Mouse (Mus musculus) liver, embryonic 15.5 days (tissue): ENCODE measurements at regions not wholly inside any gene's neighbourhood (a gene's known extent, or its start where the extent isn't known, plus 50 kb on each side); places are given as distances from the start of the nearest gene placed in this dataset.

ENCODE experiments used
- ATAC-seq: fragments of 200-750 bp; cut with Nextera tagmentation; 2 replicates; pipeline ENCODE4 v1.8.0; 2017; ENCODE audit warnings: moderate number of reproducible peaks, mild to moderate bottlenecking, moderate library complexity; ENCODE audit not compliant: insufficient read depth
- H3K27ac ChIP-seq: fragments of 300-500 bp; sonication (generic); replicated peaks from 2 replicates; pipeline ENCODE4 v1.5.1; 2015; ENCODE audit warnings: mild to moderate bottlenecking, inconsistent platforms
- H3K27me3 ChIP-seq: fragments of 300-500 bp; sonication (generic); 2 replicates; pipeline ENCODE4 v1.6.1; 2015; ENCODE audit warnings: mild to moderate bottlenecking, inconsistent platforms
- H3K36me3 ChIP-seq: fragments of 300-500 bp; sonication (generic); replicated peaks from 2 replicates; pipeline ENCODE4 v1.6.1; 2015; ENCODE audit warnings: moderate library complexity, mild to moderate bottlenecking, inconsistent platforms
- H3K4me1 ChIP-seq: fragments of 300-500 bp; sonication (generic); replicated peaks from 2 replicates; pipeline ENCODE4 v1.6.1; 2015; ENCODE audit warnings: inconsistent platforms
- H3K4me2 ChIP-seq: fragments of 300-500 bp; sonication (generic); 2 replicates; pipeline ENCODE4 v1.6.1; 2015; ENCODE audit warnings: moderate library complexity, mild to moderate bottlenecking, inconsistent platforms
- H3K4me3 ChIP-seq: fragments of 300-500 bp; sonication (generic); replicated peaks from 2 replicates; pipeline ENCODE4 v1.5.1; 2015; ENCODE audit warnings: mild to moderate bottlenecking, inconsistent platforms
- H3K9ac ChIP-seq: fragments of 300-500 bp; sonication (generic); 2 replicates; pipeline ENCODE4 v1.6.1; 2015; ENCODE audit warnings: moderate library complexity, mild to moderate bottlenecking, inconsistent platforms
- H3K9me3 ChIP-seq: fragments of 300-500 bp; sonication (generic); replicated peaks from 2 replicates; pipeline ENCODE4 v1.6.1; 2016; ENCODE audit warnings: inconsistent platforms
- WGBS: fragments of 180-500 bp; shearing (Covaris S2); methylation state at CpG from one replicate; pipeline ENCODE4 v1.1.7; 2015; ENCODE audit warnings: mixed read lengths; ENCODE audit not compliant: insufficient replicate concordance; 5-methylcytosine and 5-hydroxymethylcytosine counted together

DNA sequence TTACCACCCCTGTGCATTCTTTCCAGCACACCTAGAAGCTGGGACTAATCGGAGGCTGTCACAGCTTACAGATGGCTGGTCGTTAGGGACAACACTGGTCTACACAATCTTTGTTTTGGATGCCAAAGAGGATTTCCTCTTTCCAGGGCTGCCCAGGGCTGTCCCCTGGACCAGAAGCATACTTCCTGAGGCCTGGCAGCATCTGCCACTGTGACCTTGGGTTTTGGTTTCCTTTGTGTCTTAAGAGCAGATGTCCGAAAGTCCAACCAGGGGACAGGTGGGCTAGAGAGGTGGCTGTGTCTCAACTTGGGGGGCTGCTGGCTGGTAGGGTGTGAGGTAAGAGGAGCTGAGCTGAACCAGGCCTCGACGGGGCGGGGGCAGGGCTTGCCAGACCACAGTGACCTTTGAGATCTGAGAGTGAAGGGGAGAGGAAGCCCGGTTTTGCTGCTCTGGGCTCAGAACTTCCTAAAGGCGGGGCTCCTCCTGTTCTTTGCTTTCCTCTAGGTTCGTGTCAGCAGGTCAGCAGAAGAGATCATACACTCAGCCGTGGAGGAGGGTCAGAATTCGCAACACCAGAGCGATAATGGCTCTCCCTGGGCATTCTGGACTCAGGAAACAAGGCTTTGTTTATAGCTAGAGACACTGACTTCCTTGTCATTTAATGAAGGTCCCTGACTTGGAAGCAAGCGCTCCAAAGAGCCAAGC, 64.2 kb upstream of the Elk3 start:
- Histone ChIP-seq H3K27ac (no peak overlapping the region), H3K4me2 (no peak overlapping the region), H3K9ac (no peak overlapping the region), H3K4me3 (no peak overlapping the region), H3K4me1 (peaks cover 11% of the 10 kb centered on the region), H3K36me3 (no peaks in the 10 kb centered on the region), H3K27me3 (no peaks in the 10 kb centered on the region; the same call in 1 of the 2 replicates), H3K9me3 (no peaks in the 10 kb centered on the region)
- 24% methylated on average over 13 of the region's 13 CpGs for WGBS
- ATAC-seq: peak; percentile 47; the same call in 1 of the 2 replicates

DNA sequence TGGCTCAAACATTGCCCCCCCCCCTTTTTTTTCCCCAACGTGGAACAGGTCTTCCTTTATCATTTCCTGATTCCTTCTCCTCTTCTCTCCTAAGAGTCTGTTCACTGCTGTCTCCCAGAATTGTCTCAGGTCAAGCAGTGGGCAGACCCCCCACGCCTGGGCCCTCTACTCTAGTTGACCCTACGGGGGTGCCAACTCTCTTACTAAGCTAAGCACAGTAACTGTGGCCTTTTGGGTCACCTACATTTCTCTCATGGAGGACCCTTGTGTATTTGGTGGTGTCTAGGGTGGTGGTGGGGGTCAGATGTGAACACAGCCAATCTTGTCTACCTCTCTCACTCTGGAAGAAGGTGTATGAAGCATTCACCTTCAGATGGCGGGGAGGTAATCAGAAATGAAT, 64.8 kb upstream of the Elk3 start:
- Histone ChIP-seq H3K4me1 (peaks cover 11% of the 10 kb centered on the region), H3K27ac (0 out of 2 replicates have a peak overlapping the region, but pooled peaks have one; percentile 29), H3K27me3 (no peaks in the 10 kb centered on the region), H3K4me3 (no peak overlapping the region), H3K36me3 (no peaks in the 10 kb centered on the region), H3K9ac (no peak overlapping the region), H3K4me2 (no peak overlapping the region), H3K9me3 (no peaks in the 10 kb centered on the region)
- 45% methylated on average over 4 of the region's 4 CpGs for WGBS
- ATAC-seq: no peak

DNA sequence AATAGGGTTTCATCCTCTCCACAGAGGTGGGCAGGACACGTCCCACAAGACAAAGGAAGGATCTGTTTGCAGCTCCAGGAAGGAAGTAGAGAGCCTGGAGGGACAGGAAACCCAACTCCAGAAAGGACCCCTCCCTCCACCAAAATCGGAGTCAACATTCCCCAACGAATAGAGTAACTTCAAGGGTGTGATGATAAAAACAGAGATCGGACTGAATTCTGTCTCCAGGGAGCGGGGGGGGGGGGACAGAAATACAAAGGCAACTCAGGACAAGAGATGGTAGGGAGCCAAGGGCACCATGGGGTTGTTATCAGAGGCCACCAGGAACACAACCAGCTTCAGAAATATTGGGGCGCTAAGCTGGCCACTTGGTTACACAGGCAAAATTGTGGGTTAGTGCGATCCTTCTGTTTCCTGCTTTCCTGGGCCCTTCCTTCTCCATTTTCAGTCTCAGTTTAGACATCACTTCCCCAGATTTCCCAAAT, 65.6 kb upstream of the Elk3 start:
- ATAC-seq: no peak
- 27% methylated on average over 7 of the region's 7 CpGs for WGBS

DNA sequence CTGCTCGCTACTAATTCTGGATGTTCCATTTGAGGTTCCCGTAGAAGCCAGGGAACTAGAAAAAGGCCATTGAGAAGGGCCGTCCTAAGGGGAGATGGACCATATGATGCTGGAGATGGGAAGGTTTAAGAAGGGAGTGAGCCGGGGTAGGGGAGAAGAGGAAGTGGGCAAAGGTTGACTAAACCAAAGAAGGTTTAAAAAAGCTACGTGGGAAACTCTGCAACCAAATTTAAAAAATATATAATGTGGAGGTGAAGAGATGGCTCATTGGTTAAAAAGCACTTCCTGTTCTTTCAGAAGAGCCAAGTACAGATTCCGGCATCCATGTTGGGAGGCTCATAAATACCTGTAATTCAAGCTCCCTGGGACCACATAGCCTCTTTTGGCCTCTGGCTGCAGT, 63.9 kb upstream of the Lta4h start:
- H3K27me3 ChIP-seq: no peaks in the 10 kb centered on the region
- WGBS: 57% methylated on average over 6 of the region's 6 CpGs
- no peak overlapping the region for H3K4me2 ChIP-seq
- H3K4me3 ChIP-seq: no peak overlapping the region
- no peaks in the 10 kb centered on the region for H3K4me1 ChIP-seq
- no peaks in the 10 kb centered on the region for H3K36me3 ChIP-seq
- H3K27ac ChIP-seq: no peak overlapping the region
- no peak for ATAC-seq
- no peak overlapping the region for H3K9ac ChIP-seq
- H3K9me3 ChIP-seq: no peaks in the 10 kb centered on the region

More for the DNA sequence above, 65.6 kb upstream of the Elk3 start:
- no peaks in the 10 kb centered on the region for H3K9me3 ChIP-seq
- H3K36me3 ChIP-seq: no peaks in the 10 kb centered on the region
- H3K9ac ChIP-seq: no peak overlapping the region
- no peak overlapping the region for H3K4me2 ChIP-seq
- no peak overlapping the region for H3K27ac ChIP-seq
- no peaks in the 10 kb centered on the region for H3K27me3 ChIP-seq
- peaks cover 11% of the 10 kb centered on the region for H3K4me1 ChIP-seq
- H3K4me3 ChIP-seq: no peak overlapping the region

DNA sequence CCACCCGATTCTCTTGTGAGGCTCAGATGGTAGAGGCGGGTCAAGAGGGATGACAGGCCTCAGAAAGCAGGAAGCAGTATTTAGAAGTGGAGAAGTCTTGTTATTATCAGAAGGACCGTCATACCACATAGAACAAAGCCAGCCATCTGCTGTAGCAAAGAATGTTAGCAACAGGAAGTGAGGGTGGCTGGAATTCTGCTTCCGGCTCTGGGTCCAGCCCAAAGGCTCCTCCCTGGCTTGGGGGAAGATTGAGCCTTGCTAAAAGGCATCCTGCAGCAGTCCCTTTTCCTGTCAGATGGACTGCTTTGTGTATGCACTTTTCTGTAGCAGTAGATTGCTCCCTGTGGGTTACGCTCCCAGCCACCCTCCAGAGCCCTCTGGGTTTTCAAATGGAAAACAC, 61.9 kb upstream of the Lta4h start:
- no peaks in the 10 kb centered on the region for H3K36me3 ChIP-seq
- no peaks in the 10 kb centered on the region for H3K4me1 ChIP-seq
- ATAC-seq: no peak
- H3K4me2 ChIP-seq: no peak overlapping the region
- H3K4me3 ChIP-seq: no peak overlapping the region
- 35% methylated on average over 5 of the region's 5 CpGs for WGBS
- no peak overlapping the region for H3K9ac ChIP-seq
- no peak overlapping the region for H3K27ac ChIP-seq
- no peaks in the 10 kb centered on the region for H3K27me3 ChIP-seq
- no peaks in the 10 kb centered on the region for H3K9me3 ChIP-seq

DNA sequence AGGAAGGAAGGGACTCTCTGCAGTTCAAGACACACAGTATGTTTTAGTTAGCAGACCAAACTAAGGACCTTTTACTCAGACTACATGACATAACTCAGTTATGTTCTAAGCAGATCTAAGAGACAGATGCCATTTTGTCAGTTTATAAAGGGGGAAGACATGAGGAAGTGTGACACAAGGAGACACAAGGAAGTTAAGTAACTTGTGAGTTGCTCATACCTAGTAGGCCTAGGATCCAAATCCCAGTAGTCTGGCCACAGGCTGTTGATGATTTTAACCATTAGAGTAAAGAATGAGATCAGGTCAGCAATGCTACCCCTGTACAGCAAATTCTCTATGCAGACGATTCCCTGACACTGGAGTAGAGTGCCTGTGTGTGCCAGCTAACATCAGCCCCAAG, 59.3 kb upstream of the Lta4h start:
- ATAC-seq: no peak
- Histone ChIP-seq H3K4me3 (no peak overlapping the region), H3K27me3 (no peaks in the 10 kb centered on the region), H3K4me1 (no peaks in the 10 kb centered on the region), H3K27ac (no peak overlapping the region), H3K9ac (no peak overlapping the region), H3K9me3 (no peaks in the 10 kb centered on the region), H3K36me3 (no peaks in the 10 kb centered on the region), H3K4me2 (no peak overlapping the region)
- WGBS: 38% methylated on average over 1 of the region's 1 CpGs

DNA sequence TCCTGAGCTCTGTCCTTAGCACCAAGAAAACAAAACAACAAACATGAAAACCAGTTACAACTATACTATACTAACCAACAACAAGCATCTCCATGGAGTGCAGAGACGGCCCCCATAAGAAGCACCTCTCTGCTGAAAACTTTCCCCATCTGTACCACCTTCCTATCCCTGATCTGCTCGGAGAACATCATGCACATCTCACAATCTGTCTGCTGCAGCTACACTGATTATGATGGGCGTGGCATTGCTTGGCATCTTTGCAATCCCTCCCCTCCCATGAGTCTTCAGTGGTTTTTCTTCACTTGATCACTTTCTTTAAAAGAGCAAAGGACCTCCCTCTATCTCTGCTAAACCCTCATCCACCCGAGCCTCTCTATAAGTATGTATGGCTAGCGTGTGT, 55.5 kb upstream of the Lta4h start:
- no peak for ATAC-seq
- H3K4me2 ChIP-seq: no peak overlapping the region
- H3K4me3 ChIP-seq: no peak overlapping the region
- H3K9me3 ChIP-seq: no peaks in the 10 kb centered on the region
- H3K9ac ChIP-seq: no peak overlapping the region
- WGBS: 32% methylated on average over 5 of the region's 5 CpGs
- no peaks in the 10 kb centered on the region for H3K36me3 ChIP-seq
- no peaks in the 10 kb centered on the region for H3K27me3 ChIP-seq
- no peak overlapping the region for H3K27ac ChIP-seq
- H3K4me1 ChIP-seq: no peaks in the 10 kb centered on the region

DNA sequence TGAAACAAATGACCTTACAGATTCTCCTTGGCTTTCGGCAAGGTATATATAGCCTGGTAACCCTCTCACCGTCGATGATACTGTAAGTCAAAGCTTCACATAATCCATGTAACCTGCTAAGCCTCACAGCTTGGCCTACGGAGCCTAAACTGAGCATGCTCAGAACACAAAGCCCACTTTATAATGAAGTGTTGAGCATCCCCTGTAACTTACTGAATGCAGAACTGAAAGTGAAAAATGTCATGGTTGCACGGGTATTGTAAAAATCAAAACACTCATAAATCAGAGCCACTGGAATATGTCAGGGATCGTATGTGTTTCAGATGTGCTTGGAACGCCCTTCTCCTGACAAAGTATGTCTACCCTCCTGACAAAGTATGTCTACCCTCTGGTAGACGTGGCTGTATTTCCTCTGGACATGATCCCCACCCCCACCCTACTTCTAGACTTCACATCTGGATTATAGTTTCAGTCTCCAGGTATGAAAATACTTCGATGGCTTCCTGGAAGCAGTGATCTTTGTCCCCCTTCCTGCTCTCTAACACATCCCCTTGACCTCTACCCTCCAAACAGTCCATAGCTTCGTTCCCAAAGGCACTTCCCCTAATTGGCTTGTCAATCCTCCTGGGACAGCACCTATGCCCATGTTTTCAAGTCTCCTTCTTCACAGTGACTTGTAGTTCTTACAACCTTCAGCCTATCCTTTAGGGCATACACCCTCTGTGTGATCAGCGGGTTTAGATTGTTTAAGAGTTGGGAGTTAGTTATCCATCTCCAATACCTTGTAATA, 54.5 kb upstream of the Lta4h start:
- Histone ChIP-seq H3K4me2 (no peak overlapping the region), H3K27ac (no peak overlapping the region), H3K27me3 (no peaks in the 10 kb centered on the region), H3K4me1 (no peaks in the 10 kb centered on the region), H3K36me3 (no peaks in the 10 kb centered on the region), H3K9ac (no peak overlapping the region), H3K9me3 (no peaks in the 10 kb centered on the region), H3K4me3 (no peak overlapping the region)
- ATAC-seq: no peak
- 59% methylated on average over 11 of the region's 11 CpGs for WGBS

DNA sequence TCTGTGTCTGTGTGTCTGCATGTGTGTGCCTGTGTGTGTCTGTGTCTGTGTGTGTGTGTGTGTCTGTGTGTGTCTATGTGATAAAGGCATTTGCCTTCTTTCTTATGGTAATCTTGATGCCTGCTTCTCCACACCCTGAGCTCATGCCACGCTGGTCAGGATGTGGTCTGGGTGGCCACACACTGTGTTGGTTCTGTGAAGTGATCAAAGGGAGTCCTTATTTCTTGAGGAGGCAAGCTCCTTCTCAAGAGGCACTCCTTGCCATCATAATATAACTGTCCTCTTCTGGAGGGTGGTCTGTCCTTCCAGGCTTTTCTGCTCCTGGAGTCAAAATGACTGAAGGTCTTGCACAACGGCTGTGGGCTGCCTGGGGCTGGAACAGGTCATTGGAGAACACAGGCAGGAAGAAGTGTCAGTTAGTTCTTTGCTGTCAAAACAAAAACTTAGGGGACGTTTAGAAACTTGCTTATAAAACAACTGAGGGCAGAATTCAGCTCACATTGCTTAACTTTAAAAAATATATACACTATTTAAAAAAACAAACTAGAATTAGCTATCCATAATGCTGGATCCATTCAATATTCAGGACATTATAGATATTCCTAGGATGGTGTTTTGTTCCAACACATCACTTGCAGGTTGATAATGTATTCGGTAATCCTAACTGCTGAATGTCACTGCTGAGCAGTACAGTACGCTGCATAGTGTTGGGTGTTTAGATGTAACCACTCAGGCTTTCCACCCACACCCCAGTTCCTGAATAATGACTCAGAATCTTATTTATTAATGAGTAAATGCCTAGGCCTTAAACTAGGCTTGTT, 50.3 kb upstream of the Lta4h start:
- Histone ChIP-seq H3K27ac (no peak overlapping the region), H3K9me3 (no peaks in the 10 kb centered on the region), H3K4me1 (no peaks in the 10 kb centered on the region), H3K4me2 (no peak overlapping the region), H3K27me3 (no peaks in the 10 kb centered on the region), H3K4me3 (no peak overlapping the region), H3K9ac (no peak overlapping the region), H3K36me3 (no peaks in the 10 kb centered on the region)
- 32% methylated on average over 5 of the region's 5 CpGs for WGBS
- ATAC-seq: no peak
